Mouse (Mus musculus): ENCODE measurements at regions not wholly inside any gene's neighbourhood (a gene's known extent, or its start where the extent isn't known, plus 50 kb on each side); places are given as distances from the start of the nearest gene placed in this dataset.

GRCm38 (mm10) chr2:166429494-166429893 lies 274.0 kb upstream of the Sulf2 start:
- no peak for TF ChIP-seq POLR2A (IDR thresholded peaks at IDR 0.05; ENCODE audit: control insufficient read depth, extremely low read depth, insufficient read depth, low read length, poor library complexity)
- TF ChIP-seq CTCF (IDR thresholded peaks at IDR 0.05; ENCODE audit: borderline replicate concordance, control insufficient read depth, extremely low read depth, insufficient read depth, low read length, poor library complexity): no peak

All from thymus, adult 2 months (tissue).